Mouse (Mus musculus) liver, embryonic 16.5 days (tissue): ENCODE data around the gene H2-M10.1. TPM values are rescaled to one million over a fixed set of nuclear protein-coding genes. Genes with fewer than 3 reads are reported as not detected.
"Not testable (repeated sequence)": the region's sequence is repeated elsewhere in the genome, so short reads cannot be mapped to it uniquely, and the experiment has no call there.

Experiments used
- ATAC-seq: fragments of 200-750 bp; cut with Nextera tagmentation; 2 replicates; pipeline ENCODE4 v1.8.0; 2017; ENCODE audit warnings: low read depth, mild to moderate bottlenecking, moderate number of reproducible peaks, moderate library complexity
- H3K27ac ChIP-seq: fragments of 300-500 bp; sonication (generic); 2 replicates; pipeline ENCODE4 v1.5.1; 2014; ENCODE audit warnings: mild to moderate bottlenecking, low read length
- H3K27me3 ChIP-seq: fragments of 300-500 bp; sonication (generic); 2 replicates; pipeline ENCODE4 v1.6.1; 2014; ENCODE audit warnings: low read depth, low read length, mixed read lengths; ENCODE audit not compliant: control insufficient read depth, insufficient read depth
- H3K36me3 ChIP-seq: fragments of 300-500 bp; sonication (generic); 2 replicates; pipeline ENCODE4 v1.6.1; 2014; ENCODE audit warnings: mild to moderate bottlenecking; ENCODE audit not compliant: control insufficient read depth, insufficient read depth
- H3K4me1 ChIP-seq: fragments of 300-500 bp; sonication (generic); 2 replicates; pipeline ENCODE4 v1.6.1; 2014; ENCODE audit warnings: low read depth, low read length, mixed read lengths; ENCODE audit not compliant: control insufficient read depth
- H3K4me2 ChIP-seq: fragments of 300-500 bp; sonication (generic); 2 replicates; pipeline ENCODE4 v1.6.1; 2014; ENCODE audit warnings: low read depth, low read length, mixed read lengths
- H3K4me3 ChIP-seq: fragments of 300-500 bp; sonication (generic); 2 replicates; pipeline ENCODE4 v1.5.1; 2014; ENCODE audit warnings: low read depth, mild to moderate bottlenecking, low read length
- H3K9ac ChIP-seq: fragments of 300-500 bp; sonication (generic); 2 replicates; pipeline ENCODE4 v1.6.1; 2014; ENCODE audit warnings: low read depth, low read length
- H3K9me3 ChIP-seq: fragments of 300-500 bp; sonication (generic); replicated peaks from 2 replicates; pipeline ENCODE4 v1.6.1; 2016; ENCODE audit warnings: low read length; ENCODE audit not compliant: control insufficient read depth
- WGBS: fragments of 180-500 bp; shearing (Covaris S2); extraction: QIAGEN DNeasy Blood & Tissue Kit; methylation state at CpG from one replicate; pipeline ENCODE4 v1.1.7; 2014; ENCODE audit not compliant: insufficient replicate concordance; 5-methylcytosine and 5-hydroxymethylcytosine counted together
- polyA plus RNA-seq: library from polyadenylated mRNA; unstranded; fragments of >200 nt; fragmentation: Nextera tagmentation; extraction: Ambion mirVana; gene quantifications from 2 replicates; pipeline ENCODE4 v1.2.1, GENCODE M21; 2015

The H2-M10.1 gene
- polyA plus RNA-seq, 1 experiment from 2014 or later, result not detected

GRCm38 (mm10) chr17:36309293-36309692 lies 16.7 kb downstream of the H2-M10.1 start:
- WGBS, result 29% methylated on average over 1 of the region's 1 CpGs
- H3K9me3 ChIP-seq, result no peaks in the 10 kb centered on the region
- no peak for ATAC-seq
- H3K4me1 ChIP-seq, result no peaks in the 10 kb centered on the region
- no peak overlapping the region for H3K4me2 ChIP-seq
- H3K36me3 ChIP-seq, result no peaks in the 10 kb centered on the region
- H3K4me3 ChIP-seq, result no peak overlapping the region
- no peaks in the 10 kb centered on the region for H3K27me3 ChIP-seq
- H3K9ac ChIP-seq, result no peak overlapping the region
- H3K27ac ChIP-seq, result no peak overlapping the region

DNA sequence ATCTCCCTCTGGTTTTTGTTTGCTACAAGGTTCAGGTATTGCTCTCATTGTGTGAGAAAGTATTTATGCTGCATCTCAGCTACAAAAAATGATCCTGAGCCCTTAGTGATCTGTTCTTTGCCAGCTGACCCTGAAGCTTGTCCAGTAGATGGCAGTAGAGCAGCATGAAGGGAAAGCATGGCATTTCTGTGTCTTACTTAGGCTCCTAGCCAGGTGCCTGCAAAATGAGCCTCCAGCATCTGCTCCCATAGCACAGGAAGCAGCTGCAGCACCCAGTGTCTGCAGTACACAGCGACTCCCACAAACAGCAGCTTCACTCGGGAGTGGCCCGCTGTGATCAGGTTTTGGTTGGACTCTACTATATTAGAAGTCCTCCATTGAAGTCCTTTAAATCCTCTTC lies 17.1 kb downstream of the H2-M10.1 start:
- H3K9me3 ChIP-seq, H3K27ac ChIP-seq, H3K27me3 ChIP-seq, H3K4me3 ChIP-seq, H3K4me2 ChIP-seq, ATAC-seq, H3K9ac ChIP-seq, H3K4me1 ChIP-seq, H3K36me3 ChIP-seq: not testable (repeated sequence)
- 1% methylated on average over 3 of the region's 3 CpGs for WGBS

DNA sequence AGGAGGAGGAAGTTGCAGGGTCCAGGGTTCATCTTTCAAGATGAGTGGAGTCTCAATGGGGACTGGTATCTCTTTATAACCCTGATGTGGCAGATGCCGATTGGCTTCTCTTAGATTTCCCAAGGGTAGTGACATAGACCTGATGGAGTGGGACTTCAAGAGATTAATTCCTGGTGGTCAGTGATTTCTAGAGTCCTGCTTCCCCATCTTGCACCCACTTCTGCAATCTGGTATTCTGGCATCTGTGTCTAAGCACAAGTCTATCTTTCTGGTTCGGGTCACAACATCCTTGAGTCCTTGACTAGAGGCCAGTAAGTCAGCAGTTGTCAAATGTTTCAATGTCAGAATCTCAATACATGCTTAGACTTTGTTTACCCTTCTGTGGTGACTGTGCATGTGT lies 39.6 kb downstream of the H2-M10.1 start, which contains the start of gene H2-M10.2:
Gene H2-M10.2, minus strand, starts transcription at position 101 of the 400 bp plus-strand sequence.
- no peak for ATAC-seq
- H3K27me3 ChIP-seq, result no peaks in the 10 kb centered on the region
- H3K4me2 ChIP-seq, result no peak within 1 kb of the TSS
- H3K4me3 ChIP-seq, result no peak within 1 kb of the TSS
- no peak within 1 kb of the TSS for H3K9ac ChIP-seq
- H3K27ac ChIP-seq, result no peak within 1 kb of the TSS
- H3K36me3 ChIP-seq, result no peaks in the 10 kb centered on the region
- H3K9me3 ChIP-seq, result no peaks in the 10 kb centered on the region
- H3K4me1 ChIP-seq, result no peaks in the 10 kb centered on the region
- 59% methylated on average over 2 of the region's 2 CpGs for WGBS

DNA sequence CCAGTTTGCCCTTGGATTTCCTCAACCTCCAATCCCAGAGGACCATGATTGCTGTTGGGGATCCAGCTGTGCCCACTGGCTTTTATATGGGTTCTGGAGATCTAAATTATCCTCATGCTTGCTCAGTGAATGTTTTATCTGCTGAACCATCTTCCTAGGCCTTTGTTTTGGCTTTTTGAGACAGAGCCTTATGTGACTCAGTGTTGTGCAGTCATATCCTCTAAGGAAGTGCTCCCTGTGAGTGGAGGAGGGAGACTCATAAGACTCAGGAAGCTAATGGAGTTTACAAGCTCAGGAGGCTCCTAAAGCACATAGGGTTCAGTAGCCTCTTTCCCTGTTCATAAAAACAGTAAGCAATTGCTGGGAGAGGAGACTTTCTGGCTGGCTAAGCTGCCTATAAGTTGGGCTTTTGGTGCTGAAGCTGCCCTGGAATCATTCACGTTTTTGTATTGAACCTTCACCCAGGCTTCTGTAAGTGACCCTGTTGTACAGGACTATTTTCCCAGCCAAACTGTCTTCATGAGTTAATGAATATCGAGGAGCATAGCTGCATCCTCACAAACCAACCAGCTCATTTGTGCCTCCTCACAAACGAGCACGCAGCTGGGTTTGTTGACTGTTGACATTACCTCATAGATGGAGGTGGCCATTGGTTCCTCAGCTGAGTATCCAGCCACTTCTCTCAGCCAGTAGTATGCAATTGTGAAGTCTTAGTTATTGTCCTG lies 44.3 kb downstream of the H2-M10.1 start:
- ATAC-seq, result no peak
- no peaks in the 10 kb centered on the region for H3K4me1 ChIP-seq
- no peaks in the 10 kb centered on the region for H3K27me3 ChIP-seq
- no peaks in the 10 kb centered on the region for H3K9me3 ChIP-seq
- 76% methylated on average over 4 of the region's 4 CpGs for WGBS
- peaks cover 5% of the 10 kb centered on the region for H3K36me3 ChIP-seq
- no peak overlapping the region for H3K4me3 ChIP-seq
- no peak overlapping the region for H3K4me2 ChIP-seq
- H3K9ac ChIP-seq, result no peak overlapping the region
- H3K27ac ChIP-seq, result no peak overlapping the region

GRCm38 (mm10) chr17:36274776-36275175 lies 51.2 kb downstream of the H2-M10.1 start:
- H3K36me3 ChIP-seq, result peaks cover 4% of the 10 kb centered on the region
- no peaks in the 10 kb centered on the region for H3K9me3 ChIP-seq
- H3K27me3 ChIP-seq, result no peaks in the 10 kb centered on the region
- no peak for ATAC-seq
- H3K9ac ChIP-seq, result no peak overlapping the region
- no peak overlapping the region for H3K4me3 ChIP-seq
- no peak overlapping the region for H3K27ac ChIP-seq
- WGBS, result 80% methylated on average over 4 of the region's 4 CpGs
- H3K4me1 ChIP-seq, result peaks cover 26% of the 10 kb centered on the region
- H3K4me2 ChIP-seq, result no peak overlapping the region

- H3K9me3 ChIP-seq, result no peaks in the 10 kb centered on the region
- no peak overlapping the region for H3K27ac ChIP-seq
- WGBS, result 66% methylated on average over 4 of the region's 4 CpGs
- H3K36me3 ChIP-seq, result peaks cover 4% of the 10 kb centered on the region
- no peak overlapping the region for H3K9ac ChIP-seq
- H3K4me1 ChIP-seq, result peaks cover 26% of the 10 kb centered on the region
- ATAC-seq, result no peak
- no peak overlapping the region for H3K4me3 ChIP-seq
- no peak overlapping the region for H3K4me2 ChIP-seq
- no peaks in the 10 kb centered on the region for H3K27me3 ChIP-seq
Observed at GRCm38 (mm10) chr17:36273796-36274195, 52.2 kb downstream of the H2-M10.1 start.

Other genes with a start within 250 kb of the H2-M10.1 start
- gene Gm19684, start 204.5 kb downstream of the H2-M10.1 start, polyA plus RNA-seq, result not detected in 2 replicates
- gene Gm7030, start 196.7 kb downstream of the H2-M10.1 start, polyA plus RNA-seq, result not detected in 2 replicates
- not detected in 2 replicates for gene Gm8909, start 157.6 kb downstream of the H2-M10.1 start, polyA plus RNA-seq
- gene H2-T3, start 135.9 kb downstream of the H2-M10.1 start, polyA plus RNA-seq, result 0.19 TPM in 1 of 2 replicates, not detected in the other
- gene Rpp21, start 68.1 kb downstream of the H2-M10.1 start, polyA plus RNA-seq, result 54.1 and 59.3 TPM in 2 replicates
- gene Trim39, start 53.9 kb downstream of the H2-M10.1 start, polyA plus RNA-seq, result 4.6 and 5.0 TPM in 2 replicates
- gene H2-M10.2, start 39.7 kb downstream of the H2-M10.1 start, polyA plus RNA-seq, result not detected in 2 replicates
- not detected in 2 replicates for gene H2-M10.3, start 42.3 kb upstream of the H2-M10.1 start, polyA plus RNA-seq
- gene H2-M10.4, start 136.2 kb upstream of the H2-M10.1 start, polyA plus RNA-seq, result not detected in 2 replicates
- not detected in 2 replicates for gene H2-M11, start 220.9 kb upstream of the H2-M10.1 start, polyA plus RNA-seq